Mouse (Mus musculus) kidney, adult 2 months (tissue): Measurements from ENCODE around the gene Hoxa5.
A peak's percentile ranks its signal among the peaks of the same experiment; 100 is the strongest.

ENCODE experiments used
- CTCF ChIP-seq: fragments of 200-500 bp; conservative IDR thresholded peaks from 2 replicates; pipeline ENCODE4 v1.5.1; 2011; ENCODE audit warnings: low read depth, mild to moderate bottlenecking, control low read depth, low read length, moderate library complexity, mixed read lengths; ENCODE audit not compliant: insufficient read depth, insufficient read length
- POLR2A ChIP-seq: fragments of 200-500 bp; IDR thresholded peaks from one replicate; pipeline ENCODE4 v1.6.1; 2011; ENCODE audit warnings: low read depth, low read length, control low read depth

DNA sequence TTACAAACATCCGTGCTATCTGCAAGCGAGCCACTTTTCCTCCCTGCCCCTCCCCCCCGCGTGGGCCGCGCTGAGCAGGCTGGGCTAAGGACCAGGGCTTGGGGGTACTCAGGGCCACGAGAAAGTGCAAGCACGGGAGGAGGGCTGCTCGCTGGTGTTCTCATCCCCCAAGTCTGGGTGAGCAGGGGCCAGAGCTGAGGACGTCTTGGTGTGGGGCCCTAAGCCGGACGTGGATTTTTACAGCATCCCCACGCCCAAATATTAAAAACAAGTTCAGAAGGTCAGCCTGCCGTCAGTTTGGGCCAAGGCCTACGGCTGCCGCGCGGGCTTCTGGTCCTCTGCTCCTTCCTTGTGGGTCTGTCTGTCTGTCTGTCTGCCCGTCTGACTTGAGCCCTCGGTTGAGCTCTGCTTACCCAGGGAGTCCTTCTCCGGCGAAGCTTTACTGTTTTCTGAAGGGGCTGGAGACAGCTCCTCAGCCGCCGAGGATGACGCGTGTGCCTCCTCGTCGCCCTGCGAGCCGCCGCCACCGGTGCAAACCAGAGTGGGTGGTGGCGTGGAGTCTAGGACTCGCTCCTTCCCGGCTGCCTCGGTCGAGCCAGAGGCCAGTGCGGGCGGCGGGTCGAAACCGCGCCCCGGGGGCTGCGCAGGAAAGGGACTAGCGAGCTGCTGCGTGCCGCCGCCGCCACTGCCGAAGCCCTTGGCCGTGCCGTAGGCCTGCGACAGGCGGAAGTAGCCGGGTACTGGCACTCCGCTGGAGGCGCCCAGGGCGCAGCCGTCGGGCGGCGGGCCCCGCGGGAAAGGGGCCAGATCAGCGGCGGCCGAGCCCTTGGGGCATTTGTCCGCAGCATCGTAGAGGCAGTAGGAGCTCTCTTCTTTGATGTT is 29.4 kb upstream of the Hoxa5 start:
- TF ChIP-seq CTCF (no peak), POLR2A (peak; percentile 49)
